Mouse (Mus musculus) MEL (cell line): Measurements from ENCODE around the gene Hoxb8. TPM values are rescaled to one million over a fixed set of nuclear protein-coding genes. Genes with fewer than 3 reads are reported as not detected.

Experiments used
- DNase-seq: peaks from one replicate; pipeline ENCODE4 v3.0.0; 2011; ENCODE audit warnings: low read depth, low spot score
- H3K27ac ChIP-seq: 2 replicates; pipeline ENCODE4 v1.5.1; 2012; ENCODE audit warnings: low read depth, mild to moderate bottlenecking, control low read depth, low read length, moderate library complexity; ENCODE audit not compliant: control insufficient read depth
- H3K27me3 ChIP-seq, 2 experiments: fragments of 150-350 bp in 1 of 2; sonication (generic) in 1 of 2; 2 replicates each; pipeline ENCODE4 v1.6.1; 2012; ENCODE audit warnings: low read length in 2 of 2, mild to moderate bottlenecking in 2 of 2, improper control_type of control experiment in 1 of 2, moderate library complexity in 1 of 2; ENCODE audit not compliant: insufficient read depth in 2 of 2, control insufficient read depth in 1 of 2
- H3K36me3 ChIP-seq, 2 experiments: 2 replicates each; pipeline ENCODE4 v1.6.1; 2012 to 2014; ENCODE audit warnings: low read length in 2 of 2, improper control_type of control experiment in 1 of 2, inconsistent platforms in 1 of 2, mild to moderate bottlenecking in 1 of 2; ENCODE audit not compliant: insufficient read depth in 2 of 2, control insufficient read depth in 1 of 2
- H3K4me1 ChIP-seq, 2 experiments: fragments of 150-350 bp in 1 of 2; sonication (generic) in 1 of 2; 2 replicates each; pipeline ENCODE4 v1.6.1; 2012; ENCODE audit warnings: low read length in 2 of 2, improper control_type of control experiment in 1 of 2, mild to moderate bottlenecking in 1 of 2; ENCODE audit not compliant: insufficient read depth in 2 of 2, control insufficient read depth in 1 of 2
- H3K4me3 ChIP-seq, 2 experiments: fragments of 150-350 bp in 1 of 2; sonication (generic) in 1 of 2; 2 replicates each; pipeline ENCODE4 v1.5.1; 2012; ENCODE audit warnings: low read depth in 2 of 2, low read length in 2 of 2, mild to moderate bottlenecking in 2 of 2, moderate library complexity in 2 of 2, control low read depth in 1 of 2, improper control_type of control experiment in 1 of 2; ENCODE audit not compliant: control insufficient read depth in 1 of 2, insufficient read depth in 1 of 2
- H3K79me2 ChIP-seq: 2 replicates; pipeline ENCODE4 v1.6.1; 2012; ENCODE audit warnings: mild to moderate bottlenecking, low read length, moderate library complexity; ENCODE audit not compliant: control insufficient read depth, poor library complexity, insufficient read depth
- H3K9ac ChIP-seq: 2 replicates; pipeline ENCODE4 v1.6.1; 2012; ENCODE audit warnings: low read depth, mild to moderate bottlenecking, control low read depth, low read length, moderate library complexity; ENCODE audit not compliant: control insufficient read depth, poor library complexity, severe bottlenecking
- H3K9me3 ChIP-seq: fragments of 150-350 bp; sonication (generic); replicated peaks from 2 replicates; pipeline ENCODE4 v1.6.1; 2012; ENCODE audit warnings: mild to moderate bottlenecking, low read length, improper control_type of control experiment, moderate library complexity; ENCODE audit not compliant: insufficient read depth
- CHD1 ChIP-seq: IDR thresholded peaks from 2 replicates; pipeline ENCODE4 v1.6.1; 2012; ENCODE audit warnings: low read depth, mild to moderate bottlenecking, inconsistent platforms, low read length, improper control_type of control experiment
- CTCF ChIP-seq, 3 experiments: IDR thresholded peaks in 2 of 3; conservative IDR thresholded peaks in 1 of 3; 2 replicates each; pipeline ENCODE4 v1.5.1; 2011 to 2012; ENCODE audit warnings: low read length in 3 of 3, low read depth in 2 of 3, mild to moderate bottlenecking in 2 of 3, improper control_type of control experiment in 1 of 3, inconsistent platforms in 1 of 3, mixed read lengths in 1 of 3, moderate library complexity in 1 of 3; ENCODE audit not compliant: control insufficient read depth in 1 of 3, insufficient read depth in 1 of 3, poor library complexity in 1 of 3, severe bottlenecking in 1 of 3
- E2F4 ChIP-seq: IDR thresholded peaks from 2 replicates; pipeline ENCODE4 v1.6.1; 2011; ENCODE audit warnings: low read depth, low read length, improper control_type of control experiment, borderline replicate concordance
- EP300 ChIP-seq, 2 experiments: IDR thresholded peaks; 2 replicates each; pipeline ENCODE4 v1.6.1; 2011; ENCODE audit warnings: improper control_type of control experiment in 2 of 2, low read length in 2 of 2, low read depth in 1 of 2, mild to moderate bottlenecking in 1 of 2
- GATA1 ChIP-seq: IDR thresholded peaks from 2 replicates; pipeline ENCODE4 v1.6.1; 2011; ENCODE audit warnings: low read depth, low read length, improper control_type of control experiment
- KAT2A ChIP-seq: conservative IDR thresholded peaks from 2 replicates; pipeline ENCODE4 v1.6.1; 2012; ENCODE audit warnings: low read depth, low read length, improper control_type of control experiment, inconsistent platforms
- MAX ChIP-seq: IDR thresholded peaks from 2 replicates; pipeline ENCODE4 v1.6.1; 2011; ENCODE audit warnings: low read length, improper control_type of control experiment
- MAZ ChIP-seq: IDR thresholded peaks from 2 replicates; pipeline ENCODE4 v1.6.1; 2012; ENCODE audit warnings: low read depth, mild to moderate bottlenecking, inconsistent platforms, low read length, improper control_type of control experiment
- MEF2A ChIP-seq: IDR thresholded peaks from 2 replicates; pipeline ENCODE4 v1.6.1; 2014; ENCODE audit warnings: low read depth, mild to moderate bottlenecking, inconsistent platforms, low read length, improper control_type of control experiment; ENCODE audit not compliant: poor library complexity, insufficient replicate concordance, severe bottlenecking; ENCODE audit errors: extremely low read depth
- MYB ChIP-seq: IDR thresholded peaks from 2 replicates; pipeline ENCODE4 v1.6.1; 2011; ENCODE audit warnings: mild to moderate bottlenecking, low read depth, low read length, improper control_type of control experiment
- NELFE ChIP-seq: IDR thresholded peaks from 2 replicates; pipeline ENCODE4 v1.6.1; 2011; ENCODE audit warnings: low read depth, low read length, improper control_type of control experiment
- POLR2A ChIP-seq, 2 experiments: IDR thresholded peaks; 2 replicates each; pipeline ENCODE4 v1.6.1; 2011 to 2012; ENCODE audit warnings: low read length in 2 of 2, mild to moderate bottlenecking in 2 of 2, control low read depth in 1 of 2, improper control_type of control experiment in 1 of 2, low read depth in 1 of 2, moderate library complexity in 1 of 2; ENCODE audit not compliant: control insufficient read depth in 1 of 2, insufficient read depth in 1 of 2, poor library complexity in 1 of 2
- POLR2AphosphoS2 ChIP-seq: IDR thresholded peaks from 2 replicates; pipeline ENCODE4 v1.6.1; 2011; ENCODE audit warnings: low read length, improper control_type of control experiment
- RAD21 ChIP-seq: IDR thresholded peaks from 2 replicates; pipeline ENCODE4 v1.6.1; 2011; ENCODE audit warnings: mild to moderate bottlenecking, low read depth, low read length, improper control_type of control experiment
- SIN3A ChIP-seq: IDR thresholded peaks from 2 replicates; pipeline ENCODE4 v1.6.1; 2012; ENCODE audit warnings: low read length, improper control_type of control experiment, inconsistent platforms
- SMC3 ChIP-seq: IDR thresholded peaks from 2 replicates; pipeline ENCODE4 v1.6.1; 2011; ENCODE audit warnings: low read depth, low read length, improper control_type of control experiment
- TAL1 ChIP-seq: IDR thresholded peaks from 2 replicates; pipeline ENCODE4 v1.6.1; 2012; ENCODE audit warnings: mild to moderate bottlenecking, inconsistent platforms, low read length, moderate library complexity, mixed read lengths
- TBP ChIP-seq: IDR thresholded peaks from 2 replicates; pipeline ENCODE4 v1.8.0; 2011; ENCODE audit warnings: low read depth, low read length, improper control_type of control experiment
- TCF12 ChIP-seq: IDR thresholded peaks from 2 replicates; pipeline ENCODE4 v1.6.1; 2014; ENCODE audit warnings: low read depth, mild to moderate bottlenecking, inconsistent platforms, low read length, improper control_type of control experiment, moderate library complexity
- ZC3H11A ChIP-seq: IDR thresholded peaks from 2 replicates; pipeline ENCODE4 v1.6.1; 2012; ENCODE audit warnings: low read depth, mild to moderate bottlenecking, inconsistent platforms, low read length, improper control_type of control experiment
- ZMIZ1 ChIP-seq: IDR thresholded peaks from 2 replicates; pipeline ENCODE4 v1.6.1; 2012; ENCODE audit warnings: low read depth, mild to moderate bottlenecking, inconsistent platforms, low read length, improper control_type of control experiment, moderate library complexity
- polyA plus RNA-seq, 2 experiments: library from polyadenylated mRNA; stranded (reverse) in 1 of 2; unstranded in 1 of 2; fragments of >175 nt in 1 of 2; fragments of >200 nt in 1 of 2; gene quantifications; 2 replicates each; pipeline versions ENCODE4 v1.2.1 to v1.2.4; 2012; ENCODE audit warnings: low replicate concordance in 2 of 2, low read depth in 1 of 2; ENCODE audit not compliant: insufficient read length in 2 of 2, insufficient read depth in 1 of 2, missing spikeins in 1 of 2
- total RNA-seq: library from RNA; depleted of rRNA; stranded (reverse); fragments of 300-350 nt; gene quantifications from 2 replicates; pipeline ENCODE4 v1.2.3, GENCODE M21; 2012; rRNA removed

Gene Hoxb8
- total RNA-seq, result not detected in 2 replicates
- not detected for polyA plus RNA-seq

GRCm38 (mm10) chr11:96281855-96282570 is at the start of gene Hoxb8:
Hoxb8 (plus strand) TSS chr11:96281905.
- H3K9ac ChIP-seq, result no peak within 1 kb of the TSS
- TF ChIP-seq TCF12, result no peak
- no peak for TF ChIP-seq POLR2A (IDR thresholded peaks at IDR 0.05; ENCODE audit: control insufficient read depth in 1 of 2, insufficient read depth in 1 of 2, low read depth in 1 of 2, low read length in 2 of 2, poor library complexity in 1 of 2)
- no peak for TF ChIP-seq ZC3H11A
- TF ChIP-seq CTCF (IDR thresholded peaks at IDR 0.05 in 2 of 3, conservative IDR thresholded peaks at IDR 0.05 in 1 of 3; ENCODE audit: control insufficient read depth in 1 of 3, insufficient read depth in 1 of 3, low read depth in 2 of 3, low read length in 3 of 3, poor library complexity in 1 of 3, severe bottlenecking in 1 of 3), result no peak
- no peak for TF ChIP-seq TAL1
- no peak for TF ChIP-seq TBP
- TF ChIP-seq NELFE, result no peak
- no peak for TF ChIP-seq E2F4
- no peak for TF ChIP-seq GATA1
- no peak for TF ChIP-seq MYB
- no peak for TF ChIP-seq POLR2AphosphoS2
- TF ChIP-seq CHD1, result no peak
- no peak for TF ChIP-seq SIN3A
- TF ChIP-seq MEF2A, result no peak
- TF ChIP-seq ZMIZ1, result no peak
- no peak for TF ChIP-seq MAZ
- TF ChIP-seq EP300 (IDR thresholded peaks at IDR 0.05; ENCODE audit: low read depth in 1 of 2, low read length in 2 of 2), result no peak
- no peak for TF ChIP-seq KAT2A
- no peak for TF ChIP-seq RAD21
- TF ChIP-seq, all 39 proteins: peak for 0
- H3K4me3 ChIP-seq, result no peak within 1 kb of the TSS
- H3K36me3 ChIP-seq, result no peaks in the 10 kb centered on the region
- H3K27me3 ChIP-seq, result peaks cover 2 to 7% of the 10 kb centered on the region in 2 experiments
- no peak for DNase-seq
- no peaks in the 10 kb centered on the region for H3K9me3 ChIP-seq
- H3K4me1 ChIP-seq, result no peaks in the 10 kb centered on the region
- no peak within 1 kb of the TSS for H3K27ac ChIP-seq
- H3K79me2 ChIP-seq, result no peaks in the 10 kb centered on the region

- Histone ChIP-seq H3K9me3 (no peaks in the 10 kb centered on the region), H3K4me1 (no peaks in the 10 kb centered on the region), H3K27ac (no peak overlapping the region), H3K36me3 (no peaks in the 10 kb centered on the region), H3K27me3 (peaks cover 7 to 9% of the 10 kb centered on the region in 2 experiments), H3K79me2 (no peaks in the 10 kb centered on the region), H3K9ac (no peak overlapping the region), H3K4me3 (no peak overlapping the region)
- TF ChIP-seq ZC3H11A (peak; percentile 83), CHD1 (no peak), SMC3 (peak; percentile 87), MAX (no peak), GATA1 (no peak), RAD21 (peak; percentile 84), CTCF (IDR thresholded peaks at IDR 0.05 in 2 of 3, conservative IDR thresholded peaks at IDR 0.05 in 1 of 3; ENCODE audit: control insufficient read depth in 1 of 3, insufficient read depth in 1 of 3, low read depth in 2 of 3, low read length in 3 of 3, poor library complexity in 1 of 3, severe bottlenecking in 1 of 3) (peak; percentile 60 to 97 (median 84))
- peak; percentile 68 for DNase-seq
These were observed 46.8 kb upstream of the Hoxb8 start for GRCm38 (mm10) chr11:96234906-96235305.
